Mouse (Mus musculus): ENCODE measurements around the gene Gm10181.

DNA sequence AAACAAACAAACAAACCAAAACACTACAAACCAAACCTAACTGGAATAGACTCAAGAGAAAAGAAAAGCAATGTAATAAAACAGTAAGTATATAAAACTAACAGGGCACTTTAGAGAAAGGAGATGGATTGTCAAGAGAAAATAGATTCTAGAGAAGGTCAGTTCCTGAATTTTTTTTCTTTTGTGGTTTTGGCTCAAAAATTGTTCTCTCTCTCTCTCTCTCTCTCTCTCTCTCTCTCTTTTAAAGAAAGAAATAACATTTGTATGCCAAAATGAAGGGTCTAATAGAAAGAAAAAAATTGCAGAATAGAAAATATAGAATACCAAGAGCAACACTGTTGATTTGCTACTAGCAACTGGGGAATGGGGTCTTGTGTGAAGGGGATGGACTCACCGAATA, 49.7 kb downstream of the Gm10181 start:
- TF ChIP-seq CTCF (IDR thresholded peaks at IDR 0.05; ENCODE audit: low read depth, low read length) (no peak), POLR2A (IDR thresholded peaks at IDR 0.05; ENCODE audit: borderline replicate concordance, low read depth, low read length) (no peak)
